Mouse (Mus musculus): Measurements from ENCODE around the gene Thap2. TPM values are rescaled to one million over a fixed set of nuclear protein-coding genes. Genes with fewer than 3 reads are reported as not detected.

The Thap2 gene
- polyA plus RNA-seq, 1 experiment from 2014 or later: 35.2 TPM

DNA sequence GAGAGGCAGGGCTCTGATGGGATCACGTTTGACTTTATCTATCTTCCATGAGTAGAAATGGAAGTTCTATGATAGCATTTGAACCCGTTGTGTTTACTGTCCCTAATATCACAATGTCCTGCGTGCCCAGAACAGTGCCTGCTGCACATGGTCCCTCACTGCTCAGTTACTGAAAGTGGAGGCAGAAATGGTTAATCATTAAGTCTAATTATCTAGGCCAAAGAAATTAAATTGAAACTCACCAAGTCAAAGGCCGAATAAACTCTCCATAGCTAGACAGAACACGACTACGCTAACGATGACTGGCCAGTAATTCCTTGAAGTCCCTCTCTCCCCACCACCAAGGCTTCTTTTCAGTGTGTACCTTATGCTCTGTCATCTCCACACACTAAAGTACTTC, 34.7 kb downstream of the Thap2 start:
- Histone ChIP-seq H3K36me3 (peaks cover 13% of the 10 kb centered on the region), H3K4me2 (replicated peaks) (no peak overlapping the region), H3K9me3 (no peaks in the 10 kb centered on the region), H3K9ac (replicated peaks) (no peak overlapping the region), H3K27ac (replicated peaks) (no peak overlapping the region), H3K27me3 (no peaks in the 10 kb centered on the region), H3K4me1 (no peaks in the 10 kb centered on the region; the same call in 1 of the 2 replicates), H3K4me3 (no peak overlapping the region)
- WGBS: 91% methylated on average over 7 of the region's 7 CpGs
- ATAC-seq (ENCODE audit: low FRiP score, low read depth): no peak

DNA sequence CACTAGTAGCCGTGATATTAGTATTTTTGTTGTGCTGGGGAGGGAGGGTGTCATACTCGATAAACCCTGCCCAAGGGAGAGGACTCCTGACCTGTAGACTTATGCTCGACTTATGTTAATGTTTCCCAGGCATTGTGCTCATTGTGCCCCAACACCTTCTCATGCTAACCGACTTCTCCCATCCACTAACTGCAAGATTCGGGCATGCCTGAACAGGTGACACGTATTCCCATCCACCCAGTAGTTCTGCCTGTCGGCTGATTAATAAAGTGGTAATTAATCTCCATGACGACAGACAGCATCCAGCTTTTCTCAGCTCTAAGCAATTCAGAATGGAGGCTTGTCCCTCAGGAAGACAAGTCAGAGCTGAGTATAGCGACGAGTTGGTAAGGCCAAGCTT, 35.2 kb downstream of the Thap2 start:
- Histone ChIP-seq H3K4me1 (no peaks in the 10 kb centered on the region; the same call in 1 of the 2 replicates), H3K4me3 (no peak overlapping the region), H3K9ac (replicated peaks) (no peak overlapping the region), H3K9me3 (no peaks in the 10 kb centered on the region), H3K4me2 (replicated peaks) (no peak overlapping the region), H3K36me3 (peaks cover 13% of the 10 kb centered on the region), H3K27me3 (no peaks in the 10 kb centered on the region), H3K27ac (replicated peaks) (no peak overlapping the region)
- no peak for ATAC-seq (ENCODE audit: low FRiP score, low read depth)
- 81% methylated on average over 10 of the region's 10 CpGs for WGBS

DNA sequence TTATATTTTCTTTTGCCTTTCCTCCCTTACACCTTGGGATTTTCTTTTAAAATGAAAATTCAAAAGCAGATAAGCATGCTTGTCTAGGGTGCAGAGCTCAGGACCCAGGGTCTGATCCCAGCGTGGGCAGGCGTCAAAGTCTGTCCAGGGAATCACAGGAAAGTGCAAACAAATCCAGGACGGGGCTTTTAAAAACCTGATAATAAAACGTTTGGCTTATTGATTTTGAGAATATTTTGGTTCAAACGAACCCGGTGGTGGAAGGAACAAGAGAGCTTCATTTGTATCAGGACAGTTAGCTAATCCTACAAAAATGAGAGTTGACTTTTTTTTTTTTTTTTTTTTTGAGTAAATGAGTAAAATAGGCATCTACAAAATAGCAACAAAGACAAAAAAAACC, 36.1 kb downstream of the Thap2 start:
- no peaks in the 10 kb centered on the region; the same call in 1 of the 2 replicates for H3K4me1 ChIP-seq
- H3K9ac ChIP-seq (replicated peaks): no peak overlapping the region
- H3K4me3 ChIP-seq: no peak overlapping the region
- peaks cover 17% of the 10 kb centered on the region for H3K36me3 ChIP-seq
- no peak for ATAC-seq (ENCODE audit: low FRiP score, low read depth)
- no peak overlapping the region for H3K27ac ChIP-seq (replicated peaks)
- no peaks in the 10 kb centered on the region for H3K9me3 ChIP-seq
- no peaks in the 10 kb centered on the region for H3K27me3 ChIP-seq
- 83% methylated on average over 6 of the region's 6 CpGs for WGBS
- H3K4me2 ChIP-seq (replicated peaks): no peak overlapping the region

DNA sequence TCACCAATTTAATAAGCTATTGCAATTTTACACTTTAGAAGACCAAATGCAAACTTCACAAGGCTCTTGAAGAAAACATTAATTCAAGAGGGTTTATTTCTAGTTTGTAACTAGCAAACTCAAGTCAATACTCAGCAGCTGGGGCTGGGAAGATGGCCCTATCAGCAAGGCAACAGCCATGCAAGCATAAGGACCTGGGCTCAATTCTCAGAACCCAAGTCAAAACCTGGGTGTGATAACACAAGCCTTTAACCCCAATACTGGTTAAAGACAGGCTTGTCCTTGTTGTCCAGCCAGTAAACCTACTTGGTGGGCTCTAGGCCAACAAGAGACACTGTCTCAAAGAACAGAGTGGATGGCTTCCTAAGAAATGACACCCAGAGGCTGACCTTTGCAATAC, 37.8 kb downstream of the Thap2 start:
- Histone ChIP-seq H3K9ac (replicated peaks) (no peak overlapping the region), H3K9me3 (no peaks in the 10 kb centered on the region), H3K4me3 (no peak overlapping the region), H3K4me2 (replicated peaks) (no peak overlapping the region), H3K27ac (replicated peaks) (no peak overlapping the region), H3K27me3 (no peaks in the 10 kb centered on the region), H3K4me1 (no peaks in the 10 kb centered on the region; the same call in 1 of the 2 replicates), H3K36me3 (peaks cover 30% of the 10 kb centered on the region)
- no peak for ATAC-seq (ENCODE audit: low FRiP score, low read depth)

DNA sequence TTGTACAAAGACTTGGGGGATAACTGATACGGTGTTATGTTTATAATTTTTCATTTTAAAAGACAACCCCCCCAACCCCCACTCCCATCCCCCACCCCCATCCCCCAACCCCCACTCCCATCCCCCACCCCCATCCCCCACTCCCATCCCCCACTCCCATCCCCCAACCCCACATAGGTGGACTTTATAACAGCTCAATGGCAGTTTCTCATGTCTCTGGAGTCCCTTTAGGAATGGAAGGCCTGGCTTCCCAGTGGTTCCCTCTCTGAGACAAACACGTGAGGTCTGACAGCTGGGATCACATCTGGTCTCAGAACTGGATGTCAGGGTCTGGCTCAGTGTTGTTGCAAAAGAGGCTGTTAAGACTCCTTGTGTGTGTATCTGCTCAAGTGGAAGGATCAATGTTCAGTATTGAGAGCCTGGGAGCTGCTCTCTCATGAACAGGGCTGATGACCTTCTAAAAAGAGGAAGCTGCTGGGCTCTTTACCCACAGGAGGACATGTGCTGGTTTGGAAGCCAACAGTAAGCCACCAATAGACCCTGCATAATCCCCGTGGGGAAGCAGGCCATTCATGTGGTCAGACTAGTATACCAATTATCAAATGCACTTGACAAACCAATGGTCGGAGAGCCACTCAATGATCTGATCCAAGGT, 41.3 kb downstream of the Thap2 start:
- Histone ChIP-seq H3K4me1 (no peaks in the 10 kb centered on the region), H3K4me2 (replicated peaks) (no peak overlapping the region), H3K27ac (replicated peaks) (no peak overlapping the region), H3K9me3 (no peaks in the 10 kb centered on the region), H3K36me3 (peaks cover 49% of the 10 kb centered on the region), H3K9ac (replicated peaks) (no peak overlapping the region), H3K4me3 (no peak overlapping the region), H3K27me3 (no peaks in the 10 kb centered on the region)
- no peak for ATAC-seq (ENCODE audit: low FRiP score, low read depth)
- WGBS: 78% methylated on average over 4 of the region's 4 CpGs

DNA sequence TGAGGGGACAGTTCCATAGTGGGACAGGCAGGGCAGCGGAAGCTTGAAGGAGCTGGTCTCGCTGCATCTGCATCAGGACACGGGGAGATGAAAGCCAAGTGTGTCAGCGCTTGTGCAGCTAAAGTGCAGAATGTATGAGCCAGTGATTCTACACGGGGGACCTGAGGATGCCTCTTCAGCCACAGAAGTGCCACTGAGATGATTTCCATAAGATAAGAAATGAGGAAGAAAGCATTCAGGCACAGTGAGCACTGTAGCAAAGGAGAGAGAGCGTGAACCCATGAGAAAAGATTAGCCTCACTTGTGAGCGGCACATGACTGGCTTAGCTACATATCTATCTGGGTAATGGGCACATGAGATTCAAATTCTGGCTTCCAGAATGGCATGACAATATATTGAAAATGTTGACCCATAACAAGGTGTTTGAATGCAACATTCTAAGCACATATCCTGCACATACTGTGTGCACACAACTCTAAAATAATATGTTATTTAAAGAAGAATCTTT, 44.4 kb downstream of the Thap2 start:
- Histone ChIP-seq H3K27me3 (no peaks in the 10 kb centered on the region), H3K4me2 (replicated peaks) (no peak overlapping the region), H3K9ac (replicated peaks) (no peak overlapping the region), H3K36me3 (peaks cover 36% of the 10 kb centered on the region), H3K9me3 (no peaks in the 10 kb centered on the region), H3K27ac (replicated peaks) (no peak overlapping the region), H3K4me1 (no peaks in the 10 kb centered on the region), H3K4me3 (no peak overlapping the region)
- ATAC-seq (ENCODE audit: low FRiP score, low read depth): no peak
- WGBS: 96% methylated on average over 7 of the region's 7 CpGs

DNA sequence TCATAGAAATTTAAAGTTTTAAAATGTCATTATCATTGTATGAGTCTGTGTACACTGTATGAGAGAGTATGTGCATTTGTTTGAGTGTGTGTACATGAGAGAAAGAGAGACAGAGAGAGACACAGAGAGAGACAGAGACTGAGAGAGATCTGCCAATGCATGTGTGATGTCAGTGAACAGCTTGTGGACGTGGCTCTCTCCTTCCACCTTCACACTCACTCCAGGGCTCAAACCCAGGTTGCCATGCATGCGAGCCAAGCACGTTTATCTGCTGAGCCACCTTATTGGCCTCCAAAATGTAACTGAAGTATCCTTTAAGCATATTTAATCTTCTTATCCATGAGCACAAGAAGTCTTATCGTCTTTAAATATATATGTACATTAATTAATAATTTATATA, 47.3 kb downstream of the Thap2 start:
- Histone ChIP-seq H3K27ac (replicated peaks) (no peak overlapping the region), H3K9ac (replicated peaks) (no peak overlapping the region), H3K4me1 (no peaks in the 10 kb centered on the region), H3K27me3 (no peaks in the 10 kb centered on the region), H3K4me3 (no peak overlapping the region), H3K4me2 (replicated peaks) (no peak overlapping the region), H3K36me3 (peaks cover 20% of the 10 kb centered on the region), H3K9me3 (no peaks in the 10 kb centered on the region)
- no peak for ATAC-seq (ENCODE audit: low FRiP score, low read depth)
- WGBS: 87% methylated on average over 4 of the region's 4 CpGs

DNA sequence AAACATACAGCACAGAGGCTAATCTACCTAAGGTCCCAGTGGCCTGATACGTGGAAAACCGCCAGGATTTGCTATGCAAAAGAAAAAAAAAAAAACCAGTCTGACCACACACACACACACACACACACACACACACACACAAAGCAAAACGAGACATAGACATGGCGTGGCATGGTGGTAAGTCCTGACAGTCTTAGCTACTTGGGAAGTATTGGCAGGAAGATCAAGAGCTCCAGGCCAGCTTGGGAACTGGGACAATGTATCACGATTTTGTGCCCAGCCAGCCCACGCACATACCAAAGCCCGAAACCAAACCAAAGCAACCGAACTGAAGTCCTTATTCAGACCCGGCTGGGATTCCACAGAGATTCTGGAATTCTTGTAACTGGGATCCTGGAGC, 50.7 kb downstream of the Thap2 start:
- Histone ChIP-seq H3K4me1 (no peaks in the 10 kb centered on the region), H3K27ac (replicated peaks) (no peak overlapping the region), H3K4me2 (replicated peaks) (no peak overlapping the region), H3K27me3 (no peaks in the 10 kb centered on the region), H3K36me3 (no peaks in the 10 kb centered on the region), H3K9ac (replicated peaks) (no peak overlapping the region), H3K9me3 (no peaks in the 10 kb centered on the region), H3K4me3 (no peak overlapping the region)
- no peak for ATAC-seq (ENCODE audit: low FRiP score, low read depth)
- WGBS: 89% methylated on average over 9 of the region's 9 CpGs

DNA sequence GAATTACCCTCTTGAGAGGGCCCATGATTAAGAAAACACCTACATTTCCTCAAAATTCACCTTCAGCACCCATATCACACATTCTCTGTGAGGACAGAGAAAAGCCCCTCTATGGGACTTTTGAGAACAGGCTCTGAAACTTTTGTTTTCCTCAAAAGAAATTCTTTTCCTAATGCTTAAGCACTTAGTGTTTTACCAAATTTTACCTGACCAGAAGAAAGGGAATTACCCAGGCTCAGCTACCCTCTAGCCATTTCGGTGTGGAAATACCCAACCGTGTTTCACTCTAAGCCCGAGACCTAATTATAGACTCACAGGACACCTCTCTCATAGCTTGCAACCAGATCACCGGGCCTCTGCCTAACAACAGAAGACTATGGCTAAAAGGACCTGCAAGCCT, 51.2 kb downstream of the Thap2 start:
- WGBS: 89% methylated on average over 4 of the region's 4 CpGs
- ATAC-seq (ENCODE audit: low FRiP score, low read depth): no peak
- no peaks in the 10 kb centered on the region for H3K36me3 ChIP-seq
- H3K4me1 ChIP-seq: no peaks in the 10 kb centered on the region
- H3K4me2 ChIP-seq (replicated peaks): no peak overlapping the region
- H3K9ac ChIP-seq (replicated peaks): no peak overlapping the region
- H3K9me3 ChIP-seq: no peaks in the 10 kb centered on the region
- H3K4me3 ChIP-seq: no peak overlapping the region
- no peak overlapping the region for H3K27ac ChIP-seq (replicated peaks)
- no peaks in the 10 kb centered on the region for H3K27me3 ChIP-seq

DNA sequence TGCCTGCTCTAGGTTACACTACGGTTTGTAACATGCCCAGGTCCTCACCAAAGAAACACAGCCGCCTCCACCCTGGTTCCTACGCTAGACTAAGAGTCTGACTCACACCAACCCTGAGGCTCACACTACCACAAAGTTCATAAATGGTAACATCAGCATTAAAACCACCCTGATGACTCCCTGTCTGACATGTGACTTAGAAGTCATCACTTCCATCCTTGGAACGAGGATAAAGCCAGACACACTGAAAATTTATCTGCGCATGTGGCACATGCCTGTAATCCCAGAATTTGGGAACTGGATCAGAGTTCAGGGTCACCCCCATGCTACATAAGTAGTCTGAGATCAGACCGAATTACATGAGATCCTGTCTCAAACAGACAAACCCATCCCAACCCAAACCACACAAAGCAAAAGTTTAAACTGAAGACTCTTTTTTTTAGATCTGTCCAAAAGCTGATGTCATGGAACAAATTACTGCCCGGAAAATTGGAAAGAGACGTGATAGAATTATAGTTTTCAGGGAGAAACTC, 51.8 kb downstream of the Thap2 start:
- H3K4me3 ChIP-seq: no peak overlapping the region
- 91% methylated on average over 8 of the region's 8 CpGs for WGBS
- no peak overlapping the region for H3K27ac ChIP-seq (replicated peaks)
- no peaks in the 10 kb centered on the region for H3K27me3 ChIP-seq
- no peaks in the 10 kb centered on the region for H3K9me3 ChIP-seq
- H3K4me2 ChIP-seq (replicated peaks): no peak overlapping the region
- H3K36me3 ChIP-seq: no peaks in the 10 kb centered on the region
- no peaks in the 10 kb centered on the region for H3K4me1 ChIP-seq
- no peak overlapping the region for H3K9ac ChIP-seq (replicated peaks)
- no peak for ATAC-seq (ENCODE audit: low FRiP score, low read depth)

DNA sequence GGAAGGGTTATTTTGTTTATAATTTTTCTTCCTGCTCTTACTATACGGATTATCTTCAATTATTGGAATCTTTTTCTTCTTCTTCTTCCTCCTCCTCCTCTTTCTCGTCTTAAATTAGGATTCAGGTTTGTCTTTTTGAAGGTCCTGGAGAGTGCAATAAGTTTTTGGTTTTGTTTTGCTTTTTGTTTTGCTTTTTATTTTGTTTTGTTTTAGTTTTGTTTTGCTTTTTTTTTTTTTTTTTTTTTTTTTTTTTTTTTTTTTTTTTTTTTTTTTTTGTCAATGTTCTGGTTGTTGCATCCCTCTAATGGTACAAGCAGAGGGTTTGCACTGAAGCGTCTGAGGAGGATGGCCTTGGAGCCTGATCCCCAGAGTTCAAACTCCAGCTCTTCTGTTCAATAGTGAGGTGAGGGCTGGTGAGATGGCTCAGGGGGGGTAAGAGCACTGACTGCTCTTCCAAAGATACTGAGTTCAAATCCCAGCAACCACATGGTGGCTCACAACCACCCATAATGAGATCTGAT, 55.2 kb downstream of the Thap2 start:
- no peaks in the 10 kb centered on the region for H3K27me3 ChIP-seq
- no peak overlapping the region for H3K4me3 ChIP-seq
- no peak for ATAC-seq (ENCODE audit: low FRiP score, low read depth)
- no peak overlapping the region for H3K9ac ChIP-seq (replicated peaks)
- no peaks in the 10 kb centered on the region for H3K36me3 ChIP-seq
- no peak overlapping the region for H3K4me2 ChIP-seq (replicated peaks)
- no peaks in the 10 kb centered on the region for H3K4me1 ChIP-seq
- H3K27ac ChIP-seq (replicated peaks): no peak overlapping the region
- H3K9me3 ChIP-seq: no peaks in the 10 kb centered on the region
- WGBS: 91% methylated on average over 3 of the region's 3 CpGs

DNA sequence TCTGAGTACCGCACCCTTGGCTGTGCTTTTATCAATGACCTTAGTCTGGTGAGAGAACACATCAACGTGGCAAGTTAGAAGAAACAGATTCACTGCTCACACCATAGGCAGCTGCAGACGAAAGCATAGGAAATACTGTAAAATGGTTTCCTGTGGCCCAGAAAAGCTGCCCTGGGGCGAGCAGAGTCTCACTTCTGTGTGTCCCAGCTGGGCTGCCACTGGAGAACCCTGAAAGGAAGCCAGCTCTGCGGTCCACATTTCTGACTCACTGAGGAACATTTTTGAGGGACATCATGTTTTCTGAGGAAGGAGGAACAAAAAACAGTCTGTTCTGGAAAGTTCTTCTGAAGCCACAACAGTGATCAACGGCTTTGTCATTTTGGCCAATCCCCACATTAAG, 55.7 kb downstream of the Thap2 start:
- Histone ChIP-seq H3K9me3 (no peaks in the 10 kb centered on the region), H3K36me3 (no peaks in the 10 kb centered on the region), H3K9ac (replicated peaks) (no peak overlapping the region), H3K27me3 (no peaks in the 10 kb centered on the region), H3K4me3 (no peak overlapping the region), H3K4me1 (no peaks in the 10 kb centered on the region), H3K27ac (replicated peaks) (no peak overlapping the region), H3K4me2 (replicated peaks) (no peak overlapping the region)
- 86% methylated on average over 6 of the region's 6 CpGs for WGBS
- no peak for ATAC-seq (ENCODE audit: low FRiP score, low read depth)
